Comparison of ENCODE assay signal across 27 mouse cellular contexts in genomic region chr3:134560144-134560543, GRCm38 (mm10).
"Had no signal": no experiment of that assay in that cellular context is flagged by ENCODE, and none has a peak within 500 bp of the region (broad histone marks: within the 10 kb centered on the region; RNA-seq: fewer than 3 reads in every experiment).

No protein-coding gene starts in this region.

- DNase-seq: gastrocnemius, postnatal 14 days; gastrocnemius, postnatal 36 days; heart, adult 11 months; heart, adult 2 months; heart, postnatal 14 days; heart, postnatal 36 days; kidney, adult 11 months; kidney, adult 2 months; kidney, adult 9 months; kidney, postnatal 14 days; kidney, postnatal 36 days; layer of hippocampus, adult 9-11 months; layer of hippocampus, postnatal 36 days; left cerebral cortex, postnatal 4 days had no signal

- H3K27me3 ChIP-seq: heart, embryonic 13.5 days; heart, embryonic 15.5 days; hindbrain, embryonic 13.5 days; hindbrain, embryonic 15.5 days; kidney, embryonic 15.5 days; limb, embryonic 13.5 days; limb, embryonic 15.5 days; liver, embryonic 12.5 days had no signal

- ATAC-seq: hindbrain, postnatal 0 days; intestine, embryonic 16.5 days; liver, embryonic 12.5 days had no signal

- H3K9me3 ChIP-seq: heart, embryonic 13.5 days; heart, embryonic 15.5 days; hindbrain, embryonic 13.5 days; hindbrain, embryonic 15.5 days; kidney, embryonic 15.5 days; limb, embryonic 13.5 days; limb, embryonic 15.5 days; liver, embryonic 12.5 days had no signal

- H3K4me3 ChIP-seq: heart, adult 2 months; heart, embryonic 13.5 days; heart, embryonic 15.5 days; hindbrain, embryonic 13.5 days; hindbrain, embryonic 15.5 days; kidney, embryonic 15.5 days; limb, embryonic 13.5 days; limb, embryonic 15.5 days; liver, embryonic 12.5 days had no signal

- H3K27ac ChIP-seq: heart, adult 2 months; heart, embryonic 13.5 days; heart, embryonic 15.5 days; hindbrain, embryonic 13.5 days; hindbrain, embryonic 15.5 days; hindbrain, postnatal 0 days; kidney, embryonic 15.5 days; kidney, postnatal 0 days; limb, embryonic 13.5 days; limb, embryonic 15.5 days; liver, embryonic 12.5 days; liver, embryonic 14.5 days had no signal

- H3K4me1 ChIP-seq: heart, embryonic 13.5 days; heart, embryonic 15.5 days; hindbrain, embryonic 13.5 days; hindbrain, embryonic 15.5 days; kidney, embryonic 15.5 days; limb, embryonic 13.5 days; limb, embryonic 15.5 days; liver, embryonic 12.5 days had no signal

- H3K4me2 ChIP-seq: heart, embryonic 11.5 days; heart, embryonic 13.5 days; heart, embryonic 15.5 days; hindbrain, embryonic 13.5 days; hindbrain, embryonic 15.5 days; kidney, embryonic 15.5 days; limb, embryonic 13.5 days; limb, embryonic 15.5 days; liver, embryonic 12.5 days had no signal

- H3K9ac ChIP-seq: heart, embryonic 13.5 days; heart, embryonic 15.5 days; hindbrain, embryonic 13.5 days; hindbrain, embryonic 15.5 days; kidney, embryonic 15.5 days; limb, embryonic 13.5 days; limb, embryonic 15.5 days; liver, embryonic 12.5 days; liver, embryonic 14.5 days had no signal

- H3K36me3 ChIP-seq: heart, embryonic 13.5 days; heart, embryonic 15.5 days; hindbrain, embryonic 13.5 days; hindbrain, embryonic 15.5 days; kidney, embryonic 15.5 days; limb, embryonic 13.5 days; limb, embryonic 15.5 days; liver, embryonic 12.5 days had no signal
